Mouse (Mus musculus) thymus, adult 18-20 months (tissue): ENCODE measurements around the gene Igf2bp2.

Experiments
- DNase-seq, 2 experiments: peaks; one replicate each; pipeline ENCODE4 v3.0.0; 2022; ENCODE audit warnings: mixed read lengths in 2 of 2

Igf2bp2 gene

DNA sequence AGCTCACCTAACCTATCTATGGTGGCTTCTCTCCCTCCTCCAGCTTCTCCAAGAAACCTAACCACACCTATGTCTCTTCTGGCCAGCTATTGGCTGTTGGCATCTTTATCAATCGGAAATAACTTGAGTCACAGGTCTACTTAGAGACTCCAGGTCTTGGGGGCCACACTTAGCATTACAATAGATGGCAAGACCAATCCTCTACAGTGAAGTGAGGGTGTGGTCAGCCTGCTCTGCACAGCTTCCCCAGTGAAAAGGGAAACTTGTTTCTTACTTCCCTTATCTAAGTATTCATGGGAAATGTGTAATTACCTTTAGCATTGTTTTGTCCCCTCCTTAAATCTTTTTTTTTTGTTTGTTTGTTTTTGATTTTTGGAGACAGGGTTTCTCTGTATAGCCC lies 147.5 kb downstream of the Igf2bp2 start:
- no peak for DNase-seq

DNA sequence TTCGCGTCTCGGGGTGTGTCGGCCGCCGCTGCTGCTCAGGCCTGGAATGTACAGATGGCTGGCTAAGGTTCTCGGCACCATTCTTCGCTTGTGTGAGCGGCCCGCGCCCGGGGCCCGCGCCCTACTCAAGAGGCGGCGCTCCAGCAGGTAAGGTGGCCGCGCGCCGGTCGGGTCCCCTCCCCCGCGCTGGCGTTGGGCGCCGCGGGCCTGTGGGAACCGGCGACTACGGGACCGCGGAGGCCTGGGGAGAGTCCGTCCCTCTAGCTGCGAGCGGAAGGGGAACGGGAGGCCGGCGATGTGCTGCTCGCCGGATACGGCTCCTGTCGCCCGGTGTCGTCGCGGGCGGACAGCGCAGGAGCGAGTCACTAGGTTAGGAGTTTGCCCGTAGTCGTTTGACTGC lies 153.5 kb downstream of the Igf2bp2 start:
- DNase-seq, result no peak

DNA sequence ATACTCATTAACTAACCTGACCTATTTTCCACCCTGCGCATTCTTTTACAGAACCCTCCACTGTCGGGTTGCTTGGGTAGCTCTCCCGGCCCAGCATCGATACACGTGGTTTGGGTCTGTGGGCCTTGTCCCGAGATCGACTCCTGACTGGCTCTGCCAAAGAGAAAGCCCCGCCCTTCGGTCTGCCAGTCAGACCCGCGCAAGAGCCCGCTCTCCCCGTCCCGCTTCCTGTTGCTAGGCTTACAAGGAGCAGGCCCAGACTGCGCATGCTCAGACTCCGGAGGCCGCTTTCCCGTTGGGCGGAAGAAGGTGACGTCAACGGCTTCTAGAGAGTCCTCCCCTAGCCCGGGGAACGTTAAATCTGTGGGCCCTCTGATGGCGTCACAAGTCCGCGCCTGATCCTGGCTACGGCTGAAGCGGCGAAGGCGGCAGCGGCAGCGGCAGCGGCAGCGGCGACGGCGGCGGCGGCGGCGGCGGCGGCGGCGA lies 154.0 kb downstream of the Igf2bp2 start, which contains the start of gene Senp2:
TSS of gene Senp2 (plus strand) at position 386 of the 486 bp plus-strand sequence.
- DNase-seq, result peak; percentile 100
